Mouse (Mus musculus) cerebellum, adult 11-12 months (tissue): ENCODE data around the gene 1600014C10Rik.
A peak's percentile ranks its signal among the peaks of the same experiment; 100 is the strongest.

Experiments
- DNase-seq: peaks from one replicate; pipeline ENCODE4 v3.0.0; 2022

The 1600014C10Rik gene

GRCm38 (mm10) chr7:38184786-38185185 is 1.8 kb downstream of the 1600014C10Rik start:
- no peak for DNase-seq

GRCm38 (mm10) chr7:38186861-38187260 is 3.8 kb downstream of the 1600014C10Rik start:
- DNase-seq = no peak

DNA sequence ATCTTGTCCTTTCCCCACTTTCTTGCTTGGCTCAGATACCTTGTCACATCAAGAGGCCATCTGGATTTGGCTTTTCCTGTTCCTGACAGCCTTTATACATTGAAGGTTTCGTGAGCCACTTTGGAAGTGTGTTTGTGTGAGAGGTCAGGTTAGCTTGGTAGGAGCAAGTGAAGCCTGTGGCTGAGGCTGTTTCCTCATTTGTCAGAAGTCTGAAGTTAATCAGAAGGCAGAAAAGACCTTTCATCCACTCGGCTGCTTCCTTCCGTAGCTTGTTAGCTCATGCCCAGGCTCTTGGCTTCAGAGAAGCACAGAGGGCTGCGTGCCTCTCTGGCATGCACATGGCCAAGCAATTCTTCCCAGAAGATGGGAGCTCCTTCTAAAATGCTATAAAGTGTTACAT is 4.8 kb downstream of the 1600014C10Rik start:
- DNase-seq = no peak

GRCm38 (mm10) chr7:38188281-38189075 is 5.5 kb downstream of the 1600014C10Rik start:
- no peak for DNase-seq

DNA sequence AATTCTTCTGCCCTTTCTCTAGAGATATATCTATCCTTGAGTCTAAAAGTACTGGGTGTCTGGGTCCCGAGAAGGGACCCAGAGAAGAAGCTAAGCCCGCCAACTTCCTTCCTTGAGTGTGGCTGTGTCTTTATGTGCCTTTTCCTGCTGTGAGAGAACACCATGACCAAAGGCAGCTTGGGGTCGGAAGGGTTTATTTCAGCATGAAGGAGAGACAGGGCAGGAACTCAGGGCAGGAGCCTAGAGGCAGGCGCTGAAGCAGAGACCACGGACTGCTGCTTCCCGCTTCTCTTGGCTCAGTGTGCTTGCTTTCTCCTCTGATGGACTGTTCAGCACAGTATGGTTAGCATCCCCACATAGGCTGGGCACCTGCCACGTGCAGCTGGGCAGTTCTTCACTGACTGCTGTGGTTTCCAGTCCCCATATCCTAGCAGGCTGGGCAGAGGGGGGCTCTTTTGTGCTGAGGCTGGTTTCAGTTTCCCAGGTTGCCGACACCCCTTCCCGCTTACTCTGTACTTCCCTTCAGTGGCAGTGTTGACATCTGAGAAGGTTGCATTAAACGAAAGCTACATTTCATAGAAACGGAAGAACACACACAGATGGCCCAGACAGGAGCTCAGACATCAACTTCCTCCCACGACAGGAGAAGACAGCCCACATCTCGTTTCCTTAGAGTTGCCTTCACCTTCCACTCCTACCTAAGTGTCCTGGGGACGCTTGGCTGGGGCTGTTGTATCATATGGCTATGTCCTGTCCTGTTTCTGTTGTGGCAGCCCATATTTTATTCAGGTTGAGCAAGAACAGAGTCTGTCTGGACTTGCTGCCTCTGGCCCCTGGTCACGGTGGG is 6.3 kb downstream of the 1600014C10Rik start:
- DNase-seq = no peak

DNA sequence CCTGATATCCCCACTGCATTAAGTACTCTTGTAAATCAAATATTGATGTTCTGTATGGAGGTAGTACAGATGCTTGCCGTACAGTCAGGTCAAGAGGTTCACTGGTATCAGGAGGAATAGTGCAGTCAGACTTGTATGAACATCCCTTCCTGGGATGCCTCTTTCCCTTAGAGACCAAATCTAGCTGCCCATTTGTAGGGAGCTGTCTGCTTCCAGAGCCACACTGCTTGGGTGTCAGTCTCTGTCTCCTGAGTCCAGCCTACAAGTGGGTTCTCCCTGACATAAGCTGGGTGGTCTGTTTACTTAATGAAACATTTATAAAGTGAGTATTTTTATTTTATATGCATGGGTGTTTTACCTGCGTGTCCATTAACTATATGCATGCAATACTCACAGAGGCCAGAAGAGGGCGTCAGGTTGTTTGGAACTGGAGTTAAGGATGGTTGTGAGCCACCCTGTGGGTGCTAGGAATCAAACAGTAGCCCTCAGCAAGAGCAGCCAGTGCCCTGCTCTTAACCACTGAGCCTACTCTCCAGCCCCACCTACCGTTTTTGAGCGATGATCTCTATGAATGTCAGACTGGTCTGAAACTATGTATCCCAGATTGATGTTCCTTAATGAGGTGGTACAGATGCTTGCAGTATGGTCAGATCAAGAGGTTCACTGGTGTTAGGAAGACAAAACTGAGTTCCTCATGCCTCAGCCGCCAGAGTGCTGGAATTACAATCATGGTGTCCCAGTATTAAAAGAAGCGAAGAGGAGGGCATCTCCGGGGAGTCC is 7.2 kb downstream of the 1600014C10Rik start:
- DNase-seq = no peak

- no peak for DNase-seq
Observed at GRCm38 (mm10) chr7:38191146-38191545, 8.1 kb downstream of the 1600014C10Rik start.

DNA sequence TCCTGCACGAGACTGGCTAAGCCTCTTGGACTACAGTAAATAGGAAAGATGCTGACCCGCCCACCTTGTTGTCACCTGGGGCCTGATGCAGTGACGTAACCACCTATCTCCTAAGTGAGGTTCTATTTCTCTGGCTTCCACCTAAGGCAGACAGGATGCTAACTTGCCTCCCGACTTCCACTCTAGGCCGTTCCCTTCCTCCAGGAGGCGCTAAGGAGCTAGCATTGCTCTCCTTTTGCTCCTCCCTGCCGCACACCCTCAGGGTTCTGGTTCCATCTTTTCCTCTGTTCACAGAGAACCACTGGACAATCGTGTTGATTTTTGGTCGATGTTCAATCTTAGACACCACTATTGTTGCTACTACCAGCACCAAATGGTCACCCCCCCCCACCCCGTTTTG is 8.6 kb downstream of the 1600014C10Rik start:
- DNase-seq = no peak

DNA sequence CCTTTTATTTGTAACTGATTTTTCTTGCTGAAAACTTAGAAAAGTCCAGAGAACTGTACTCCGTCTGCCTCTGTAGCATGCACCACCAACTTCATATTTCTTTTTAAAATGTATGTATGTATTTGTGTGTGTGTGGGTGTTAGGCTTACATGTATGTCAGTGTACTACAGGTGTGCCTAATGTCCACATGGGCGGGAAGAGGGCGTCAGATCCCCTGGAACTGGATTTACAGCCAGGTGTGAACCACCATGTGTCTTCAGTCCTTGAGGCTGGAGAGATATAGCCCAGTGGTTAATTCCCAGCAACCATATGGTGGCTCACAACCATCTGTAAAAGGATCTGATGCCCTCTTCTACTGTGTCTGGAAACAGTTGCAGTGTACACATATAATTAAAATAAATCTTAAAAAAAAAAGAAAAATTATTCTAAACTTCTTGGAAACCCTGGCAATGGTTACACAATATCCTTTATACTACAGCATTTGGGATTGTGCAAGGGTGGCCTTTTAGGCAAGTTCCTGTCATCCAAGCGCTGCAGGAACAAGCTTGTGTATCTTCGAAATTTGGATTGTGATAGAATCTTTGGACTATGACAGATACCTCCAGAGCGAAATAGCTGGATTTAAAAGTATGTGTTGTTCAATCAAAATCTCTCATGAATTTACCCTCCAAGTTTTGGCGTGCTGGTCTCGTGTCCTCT is 17.0 kb downstream of the 1600014C10Rik start:
- DNase-seq = no peak

- DNase-seq = peak; percentile 91
Observed at GRCm38 (mm10) chr7:38200606-38201289, 17.7 kb downstream of the 1600014C10Rik start.

DNA sequence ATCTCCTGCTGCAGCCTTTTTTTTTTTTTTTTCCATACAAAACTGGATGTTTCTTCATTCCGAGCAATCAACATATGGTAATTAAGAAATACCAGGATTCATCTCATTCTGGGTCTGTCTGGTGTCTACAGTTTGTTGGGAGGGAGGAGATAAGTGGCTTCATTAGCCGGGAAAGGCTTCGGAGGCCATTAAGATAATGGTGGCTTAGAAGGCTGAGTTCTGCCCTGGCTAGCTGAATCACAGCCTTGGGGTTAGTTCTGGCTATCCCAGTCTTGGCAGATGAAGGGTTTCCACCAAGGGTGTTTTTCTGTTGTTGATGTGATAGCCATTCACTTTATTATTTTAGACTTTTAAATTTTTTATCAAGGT is 18.3 kb downstream of the 1600014C10Rik start:
- no peak for DNase-seq

DNA sequence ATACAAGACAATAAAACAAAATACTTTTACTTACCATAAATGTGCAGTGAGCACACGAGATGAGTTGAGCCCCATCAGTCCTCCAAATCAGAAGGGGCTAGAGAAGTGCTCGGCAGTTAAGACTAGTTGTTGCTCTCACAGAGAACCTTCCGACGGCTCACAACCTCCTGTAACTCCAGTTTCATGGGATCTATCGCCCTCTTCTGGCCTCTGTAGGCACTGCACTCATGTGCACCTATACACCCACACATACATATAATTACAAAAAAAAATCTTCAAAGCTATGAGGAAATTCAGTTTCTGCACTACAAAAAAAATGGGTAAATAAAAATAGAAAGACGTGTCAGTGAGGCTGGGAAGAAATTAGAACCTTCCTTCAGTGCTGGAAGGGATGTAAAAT is 21.3 kb downstream of the 1600014C10Rik start:
- DNase-seq = no peak

GRCm38 (mm10) chr7:38205801-38206200 is 22.8 kb downstream of the 1600014C10Rik start:
- no peak for DNase-seq

GRCm38 (mm10) chr7:38206564-38206963 is 23.5 kb downstream of the 1600014C10Rik start:
- DNase-seq = no peak

- no peak for DNase-seq
Observed at GRCm38 (mm10) chr7:38208969-38209368, 26.0 kb downstream of the 1600014C10Rik start.

DNA sequence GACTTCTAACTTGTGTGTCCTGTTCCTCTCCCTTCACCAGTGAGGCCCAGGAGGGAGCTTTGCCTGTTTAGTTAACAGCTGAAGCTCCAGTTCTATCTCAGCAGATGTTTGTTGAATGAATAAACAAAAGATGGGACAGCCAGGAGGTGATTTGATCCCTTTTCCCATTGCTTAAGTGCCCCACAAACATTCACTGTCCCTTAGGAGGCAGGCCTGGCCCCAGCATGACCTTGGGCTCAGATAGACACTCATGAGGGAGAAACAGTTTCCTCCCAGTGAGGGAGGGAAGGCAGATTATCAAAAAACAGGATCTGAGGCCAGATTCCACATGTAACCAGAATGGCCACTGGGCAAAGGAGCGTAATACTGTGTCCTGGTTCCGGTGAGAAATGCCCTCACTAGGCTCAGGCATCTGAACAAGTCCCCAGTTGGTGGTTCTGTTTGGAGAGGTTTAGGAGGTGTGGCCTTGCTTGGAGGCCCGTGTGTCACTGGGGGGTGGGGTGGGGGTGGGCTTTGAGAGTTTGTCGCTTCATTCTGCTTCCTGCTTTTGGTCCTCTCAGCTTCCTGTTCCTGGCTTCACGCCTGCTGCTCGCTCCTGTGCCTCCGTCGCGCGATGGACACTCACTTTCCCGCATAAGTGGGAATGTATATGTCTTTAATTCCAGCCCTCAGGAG is 26.6 kb downstream of the 1600014C10Rik start:
- DNase-seq = no peak

DNA sequence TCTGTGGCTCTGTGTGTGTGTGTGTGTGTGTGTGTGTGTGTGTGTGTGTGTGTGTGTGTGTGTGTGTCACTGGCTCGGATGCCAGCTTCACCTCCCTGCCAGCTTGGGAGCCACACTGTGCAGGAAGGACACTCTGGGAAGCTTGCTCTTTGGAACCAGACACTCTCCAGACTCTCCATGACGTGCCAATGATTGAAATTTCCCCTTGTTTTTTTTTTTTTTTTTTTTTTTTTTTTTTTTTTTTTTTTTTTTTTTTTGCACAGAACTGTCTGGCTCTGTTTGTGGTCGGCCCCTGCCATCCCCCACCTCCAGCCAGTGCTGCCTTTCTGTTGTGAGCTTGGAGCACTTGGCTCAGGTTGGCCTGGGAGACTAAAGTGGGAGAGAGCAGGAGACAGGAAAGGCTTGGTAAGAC is 29.6 kb downstream of the 1600014C10Rik start:
- DNase-seq = peak; percentile 63

DNA sequence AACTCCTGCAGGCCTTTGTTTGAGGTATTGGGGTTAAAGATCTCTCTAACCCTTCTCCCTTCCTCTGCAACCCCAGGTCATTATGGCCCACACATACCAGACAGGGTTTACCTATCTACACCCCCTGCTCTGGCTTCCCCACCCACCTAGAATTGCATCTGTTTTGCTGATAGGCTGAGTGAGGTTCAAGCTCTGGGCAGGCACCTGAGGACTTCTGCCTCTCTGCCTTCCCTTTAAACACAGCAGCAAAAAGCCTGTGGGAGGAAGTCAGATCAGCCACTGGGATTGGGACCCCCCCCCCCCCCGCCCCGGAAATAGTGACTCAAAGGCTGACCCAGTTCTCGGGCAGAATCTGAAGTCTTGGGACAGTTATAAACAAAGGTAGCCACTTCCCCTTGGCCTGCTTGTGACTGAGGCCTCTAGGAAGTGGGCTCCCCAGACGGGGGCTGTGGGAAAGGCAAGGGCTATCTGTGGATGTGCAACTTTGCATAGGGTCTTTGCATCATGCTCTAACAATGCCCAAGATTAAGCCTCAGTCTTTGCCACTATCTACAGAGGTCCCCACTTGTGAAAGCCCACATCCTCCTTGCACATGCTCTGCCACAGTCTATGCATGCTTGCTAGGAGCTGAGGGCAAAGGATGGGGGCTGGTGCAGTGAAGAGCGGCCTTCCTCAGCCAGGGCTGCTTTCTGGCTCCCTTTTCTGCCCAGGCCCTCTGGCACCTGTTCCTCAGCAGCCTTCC is 31.6 kb downstream of the 1600014C10Rik start:
- no peak for DNase-seq

DNA sequence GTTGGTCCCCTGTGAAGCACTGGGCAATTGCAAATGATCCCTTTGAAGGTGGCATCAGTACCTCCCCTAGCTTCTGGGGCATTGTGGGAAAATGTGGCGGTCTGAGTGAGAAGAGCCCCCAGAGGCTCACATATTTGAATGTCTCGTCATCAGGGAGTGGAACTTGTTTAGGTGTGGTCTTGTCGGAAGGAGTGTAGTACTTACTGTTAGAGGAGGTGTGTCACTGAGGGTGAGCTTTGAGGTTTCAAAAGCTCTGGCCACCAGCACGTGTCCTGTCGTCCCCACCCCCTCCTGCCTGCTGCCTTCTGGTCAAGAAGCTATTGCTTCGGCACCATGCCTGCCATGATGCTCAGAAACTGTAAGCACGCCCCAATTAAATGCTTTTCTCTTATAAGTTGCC is 32.3 kb downstream of the 1600014C10Rik start:
- DNase-seq = no peak

DNA sequence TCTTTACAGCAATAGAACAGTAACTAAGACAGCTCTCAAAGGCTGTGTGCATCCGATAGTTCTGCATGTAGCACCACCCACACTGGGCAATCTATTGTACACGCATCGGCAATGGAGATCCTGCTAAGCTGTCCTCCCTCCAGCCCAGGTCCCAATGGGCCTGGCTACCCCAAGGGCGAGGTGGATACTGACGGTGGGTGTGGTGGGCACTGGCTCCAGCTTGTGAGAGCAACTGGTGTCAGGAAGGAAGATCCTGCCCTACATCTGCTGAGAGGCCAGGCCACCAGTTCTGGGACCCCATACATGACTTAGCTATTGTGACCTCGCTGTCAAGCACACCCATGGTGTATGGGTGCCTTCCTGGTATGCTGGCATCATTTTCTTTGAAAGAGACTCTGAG is 32.7 kb downstream of the 1600014C10Rik start:
- DNase-seq = no peak
